Mouse (Mus musculus): ENCODE results near the gene Ak4. TPM values are rescaled to one million over a fixed set of nuclear protein-coding genes. Genes with fewer than 3 reads are reported as not detected.

Gene Ak4
- polyA plus RNA-seq, 1 experiment = 0.32 TPM

GRCm38 (mm10) chr4:101470543-101470942 is 51.5 kb downstream of the Ak4 start:
- 16% methylated on average over 5 of the region's 5 CpGs for WGBS

GRCm38 (mm10) chr4:101472767-101473166 is 53.7 kb downstream of the Ak4 start:
- no peak for DNase-seq (ENCODE audit: low read depth in 1 of 2, low spot score in 2 of 2)
- WGBS = 85% methylated on average over 3 of the region's 3 CpGs
- no peak overlapping the region for H3K27ac ChIP-seq (ENCODE audit: insufficient read depth, low read length)

More at GRCm38 (mm10) chr4:101470543-101470942, 51.5 kb downstream of the Ak4 start:
- DNase-seq (ENCODE audit: low read depth in 1 of 2, low spot score in 2 of 2) = no peak
- H3K27ac ChIP-seq (ENCODE audit: insufficient read depth, low read length) = no peak overlapping the region
- no peak for TF ChIP-seq CTCF (IDR thresholded peaks at IDR 0.05; ENCODE audit: extremely low read depth, insufficient read depth, insufficient read length, insufficient replicate concordance)
- no peak for TF ChIP-seq POLR2A (IDR thresholded peaks at IDR 0.05; ENCODE audit: low read depth, low read length)
- H3K4me1 ChIP-seq (ENCODE audit: control insufficient read depth, insufficient read depth, insufficient read length) = no peaks in the 10 kb centered on the region
- no peaks in the 10 kb centered on the region for H3K27me3 ChIP-seq (ENCODE audit: control insufficient read depth, insufficient read depth, low read length)
- no peak overlapping the region for H3K4me3 ChIP-seq (ENCODE audit: extremely low read depth, insufficient read depth, insufficient read length)
- no peaks in the 10 kb centered on the region for H3K36me3 ChIP-seq (ENCODE audit: control insufficient read depth, insufficient read depth, low read length)

GRCm38 (mm10) chr4:101490320-101490917 is 71.3 kb downstream of the Ak4 start:
- Histone ChIP-seq H3K4me1 (ENCODE audit: control insufficient read depth, insufficient read depth, insufficient read length) (no peaks in the 10 kb centered on the region), H3K27ac (ENCODE audit: insufficient read depth, low read length) (no peak overlapping the region), H3K36me3 (ENCODE audit: control insufficient read depth, insufficient read depth, low read length) (no peaks in the 10 kb centered on the region), H3K4me3 (ENCODE audit: extremely low read depth, insufficient read depth, insufficient read length) (no peak overlapping the region), H3K27me3 (ENCODE audit: control insufficient read depth, insufficient read depth, low read length) (no peaks in the 10 kb centered on the region)
- TF ChIP-seq POLR2A (IDR thresholded peaks at IDR 0.05; ENCODE audit: low read depth, low read length) (no peak), CTCF (IDR thresholded peaks at IDR 0.05; ENCODE audit: extremely low read depth, insufficient read depth, insufficient read length, insufficient replicate concordance) (no peak)
- DNase-seq (ENCODE audit: low read depth in 1 of 2, low spot score in 2 of 2) = no peak
- WGBS = 64% methylated on average over 8 of the region's 8 CpGs

More at GRCm38 (mm10) chr4:101472767-101473166, 53.7 kb downstream of the Ak4 start:
- no peak for TF ChIP-seq POLR2A (IDR thresholded peaks at IDR 0.05; ENCODE audit: low read depth, low read length)
- Histone ChIP-seq H3K4me1 (ENCODE audit: control insufficient read depth, insufficient read depth, insufficient read length) (no peaks in the 10 kb centered on the region), H3K27me3 (ENCODE audit: control insufficient read depth, insufficient read depth, low read length) (no peaks in the 10 kb centered on the region), H3K4me3 (ENCODE audit: extremely low read depth, insufficient read depth, insufficient read length) (no peak overlapping the region), H3K36me3 (ENCODE audit: control insufficient read depth, insufficient read depth, low read length) (no peaks in the 10 kb centered on the region)

GRCm38 (mm10) chr4:101491704-101492103 is 72.6 kb downstream of the Ak4 start:
- no peak for DNase-seq (ENCODE audit: low read depth in 1 of 2, low spot score in 2 of 2)
- H3K36me3 ChIP-seq (ENCODE audit: control insufficient read depth, insufficient read depth, low read length) = no peaks in the 10 kb centered on the region
- peaks cover 7% of the 10 kb centered on the region for H3K27me3 ChIP-seq (ENCODE audit: control insufficient read depth, insufficient read depth, low read length)
- peaks cover 4% of the 10 kb centered on the region; the same call in 1 of the 2 replicates for H3K4me1 ChIP-seq (ENCODE audit: control insufficient read depth, insufficient read depth, insufficient read length)
- no peak overlapping the region for H3K27ac ChIP-seq (ENCODE audit: insufficient read depth, low read length)
- H3K4me3 ChIP-seq (ENCODE audit: extremely low read depth, insufficient read depth, insufficient read length) = no peak overlapping the region
- 78% methylated on average over 6 of the region's 6 CpGs for WGBS
- TF ChIP-seq CTCF (IDR thresholded peaks at IDR 0.05; ENCODE audit: extremely low read depth, insufficient read depth, insufficient read length, insufficient replicate concordance) (no peak), POLR2A (IDR thresholded peaks at IDR 0.05; ENCODE audit: low read depth, low read length) (no peak)

- Histone ChIP-seq H3K4me1 (ENCODE audit: control insufficient read depth, insufficient read depth, insufficient read length) (peaks cover 5% of the 10 kb centered on the region; the same call in 1 of the 2 replicates), H3K4me3 (ENCODE audit: extremely low read depth, insufficient read depth, insufficient read length) (no peak overlapping the region), H3K36me3 (ENCODE audit: control insufficient read depth, insufficient read depth, low read length) (no peaks in the 10 kb centered on the region), H3K27ac (ENCODE audit: insufficient read depth, low read length) (no peak overlapping the region), H3K27me3 (ENCODE audit: control insufficient read depth, insufficient read depth, low read length) (peaks cover 9% of the 10 kb centered on the region)
- TF ChIP-seq POLR2A (IDR thresholded peaks at IDR 0.05; ENCODE audit: low read depth, low read length) = no peak
- TF ChIP-seq CTCF (IDR thresholded peaks at IDR 0.05; ENCODE audit: extremely low read depth, insufficient read depth, insufficient read length, insufficient replicate concordance) = no peak
- no peak for DNase-seq (ENCODE audit: low read depth in 1 of 2, low spot score in 2 of 2)
Measured at GRCm38 (mm10) chr4:101493611-101494197, 74.6 kb downstream of the Ak4 start.

- Histone ChIP-seq H3K4me1 (ENCODE audit: control insufficient read depth, insufficient read depth, insufficient read length) (peaks cover 5% of the 10 kb centered on the region; the same call in 1 of the 2 replicates), H3K27ac (ENCODE audit: insufficient read depth, low read length) (no peak overlapping the region), H3K27me3 (ENCODE audit: control insufficient read depth, insufficient read depth, low read length) (peaks cover 9% of the 10 kb centered on the region), H3K36me3 (ENCODE audit: control insufficient read depth, insufficient read depth, low read length) (no peaks in the 10 kb centered on the region), H3K4me3 (ENCODE audit: extremely low read depth, insufficient read depth, insufficient read length) (peak overlapping the region; percentile 41; the same call in 1 of the 2 replicates)
- 2% methylated on average over 28 of the region's 28 CpGs for WGBS
- DNase-seq (ENCODE audit: low read depth in 1 of 2, low spot score in 2 of 2) = no peak
- TF ChIP-seq CTCF (IDR thresholded peaks at IDR 0.05; ENCODE audit: extremely low read depth, insufficient read depth, insufficient read length, insufficient replicate concordance) (no peak), POLR2A (IDR thresholded peaks at IDR 0.05; ENCODE audit: low read depth, low read length) (no peak)
Measured at GRCm38 (mm10) chr4:101496188-101496533, 77.1 kb downstream of the Ak4 start.

All from spleen, adult 2 months (tissue).